Mouse (Mus musculus): ENCODE measurements around the gene Gabbr1. TPM values are rescaled to one million over a fixed set of nuclear protein-coding genes. Genes with fewer than 3 reads are reported as not detected.

Gene Gabbr1
- polyA plus RNA-seq, 1 experiment from 2014 or later: 6.2 TPM

DNA sequence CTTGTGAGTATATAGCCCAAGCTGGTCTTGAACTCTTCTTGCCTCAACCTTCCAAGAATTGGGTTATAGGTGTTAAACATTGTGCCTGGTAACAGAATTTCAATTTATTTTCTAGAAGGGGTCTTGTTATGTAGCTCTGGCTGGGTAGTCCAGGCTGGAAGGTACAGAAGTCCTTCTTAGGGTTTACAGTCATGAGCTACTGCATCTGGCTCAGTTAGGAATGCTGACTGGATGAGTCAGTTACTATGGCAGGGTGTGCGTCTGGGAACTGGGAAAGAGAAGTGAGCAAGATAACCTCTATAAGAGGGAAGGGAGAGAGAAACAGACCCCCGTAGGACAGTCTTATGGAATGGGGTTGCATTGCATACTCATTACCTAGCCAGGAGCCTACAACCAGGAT, 30.0 kb downstream of the Gabbr1 start:
- no peaks in the 10 kb centered on the region for H3K27me3 ChIP-seq (replicated peaks; ENCODE audit: insufficient read depth, low read length)
- DNase-seq (ENCODE audit: low spot score) (no peak), ATAC-seq (no peak)
- no peak for TF ChIP-seq CTCF (IDR thresholded peaks at IDR 0.05)
- no peaks in the 10 kb centered on the region; the same call in 1 of the 2 replicates for H3K4me1 ChIP-seq (ENCODE audit: insufficient read depth, low read depth, low read length)
- 0 out of 2 replicates have a peak, but pooled peaks cover 13% of the 10 kb centered on the region for H3K36me3 ChIP-seq (ENCODE audit: insufficient read depth, low read length)
- no peak overlapping the region for H3K27ac ChIP-seq (ENCODE audit: low read length)
- no peak overlapping the region for H3K4me3 ChIP-seq (ENCODE audit: low read depth, low read length)
- H3K4me2 ChIP-seq (replicated peaks; ENCODE audit: low read depth, low read length): no peak overlapping the region
- WGBS: 84% methylated on average over 2 of the region's 2 CpGs
- no peaks in the 10 kb centered on the region for H3K9me3 ChIP-seq (ENCODE audit: low read length)
- H3K9ac ChIP-seq (replicated peaks; ENCODE audit: low read depth): no peak overlapping the region

DNA sequence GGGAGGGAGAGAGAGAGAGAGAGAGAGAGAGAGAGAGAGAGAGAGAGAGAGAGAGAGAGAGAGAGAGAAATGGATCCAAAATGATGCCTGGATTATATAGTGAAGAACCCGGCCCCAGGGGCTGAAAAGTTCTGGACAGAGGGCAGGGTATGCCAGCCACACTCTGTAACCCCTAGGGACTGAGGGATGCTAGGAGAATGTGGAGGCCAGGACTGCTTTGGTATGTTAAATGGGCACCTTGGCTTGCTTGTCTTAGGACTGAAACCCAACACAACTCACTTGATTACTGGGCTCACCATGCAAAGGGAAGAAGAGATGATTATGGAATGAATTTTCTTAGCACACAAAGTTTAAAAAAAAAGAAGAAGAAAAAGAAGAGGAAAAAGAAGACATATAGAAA, 32.4 kb downstream of the Gabbr1 start:
- H3K9ac ChIP-seq (replicated peaks; ENCODE audit: low read depth): no peak overlapping the region
- H3K4me3 ChIP-seq (ENCODE audit: low read depth, low read length): no peak overlapping the region
- no peaks in the 10 kb centered on the region for H3K9me3 ChIP-seq (ENCODE audit: low read length)
- H3K27me3 ChIP-seq (replicated peaks; ENCODE audit: insufficient read depth, low read length): no peaks in the 10 kb centered on the region
- DNase-seq (ENCODE audit: low spot score): no peak
- ATAC-seq: no peak
- H3K4me1 ChIP-seq (ENCODE audit: insufficient read depth, low read depth, low read length): no peaks in the 10 kb centered on the region; the same call in 1 of the 2 replicates
- H3K4me2 ChIP-seq (replicated peaks; ENCODE audit: low read depth, low read length): no peak overlapping the region
- TF ChIP-seq EP300 (IDR thresholded peaks at IDR 0.05): no peak
- no peak for TF ChIP-seq CTCF (IDR thresholded peaks at IDR 0.05)
- 58% methylated on average over 1 of the region's 1 CpGs for WGBS
- no peak overlapping the region for H3K27ac ChIP-seq (ENCODE audit: low read length)
- no peaks in the 10 kb centered on the region for H3K36me3 ChIP-seq (ENCODE audit: insufficient read depth, low read length)

DNA sequence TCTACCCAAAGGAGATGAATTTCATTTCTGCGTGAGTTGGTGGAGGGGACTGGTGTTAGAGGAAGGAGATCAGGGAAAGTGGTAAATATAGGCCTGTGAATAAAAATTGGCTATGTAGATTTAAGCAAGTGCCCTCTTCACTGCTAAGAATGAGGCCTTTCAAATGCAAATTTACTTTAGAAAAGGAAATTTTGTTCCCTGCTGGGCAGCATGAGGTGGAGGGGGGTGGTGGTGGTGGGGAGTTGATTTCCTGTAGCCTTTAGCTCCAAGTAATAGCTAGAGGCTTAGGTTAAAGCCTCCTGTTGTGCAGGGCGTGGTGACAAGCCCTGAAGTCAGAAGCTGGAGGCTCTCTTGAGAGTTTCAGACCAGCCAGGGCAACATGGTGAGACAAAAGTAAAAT, 33.2 kb downstream of the Gabbr1 start:
- no peak overlapping the region for H3K9ac ChIP-seq (replicated peaks; ENCODE audit: low read depth)
- 30% methylated on average over 2 of the region's 2 CpGs for WGBS
- H3K36me3 ChIP-seq (ENCODE audit: insufficient read depth, low read length): no peaks in the 10 kb centered on the region
- DNase-seq (ENCODE audit: low spot score) (no peak), ATAC-seq (no peak)
- no peak for TF ChIP-seq EP300 (IDR thresholded peaks at IDR 0.05)
- no peaks in the 10 kb centered on the region for H3K9me3 ChIP-seq (ENCODE audit: low read length)
- H3K4me2 ChIP-seq (replicated peaks; ENCODE audit: low read depth, low read length): no peak overlapping the region
- H3K27me3 ChIP-seq (replicated peaks; ENCODE audit: insufficient read depth, low read length): no peaks in the 10 kb centered on the region
- H3K4me3 ChIP-seq (ENCODE audit: low read depth, low read length): no peak overlapping the region
- H3K4me1 ChIP-seq (ENCODE audit: insufficient read depth, low read depth, low read length): no peaks in the 10 kb centered on the region; the same call in 1 of the 2 replicates
- no peak overlapping the region for H3K27ac ChIP-seq (ENCODE audit: low read length)

DNA sequence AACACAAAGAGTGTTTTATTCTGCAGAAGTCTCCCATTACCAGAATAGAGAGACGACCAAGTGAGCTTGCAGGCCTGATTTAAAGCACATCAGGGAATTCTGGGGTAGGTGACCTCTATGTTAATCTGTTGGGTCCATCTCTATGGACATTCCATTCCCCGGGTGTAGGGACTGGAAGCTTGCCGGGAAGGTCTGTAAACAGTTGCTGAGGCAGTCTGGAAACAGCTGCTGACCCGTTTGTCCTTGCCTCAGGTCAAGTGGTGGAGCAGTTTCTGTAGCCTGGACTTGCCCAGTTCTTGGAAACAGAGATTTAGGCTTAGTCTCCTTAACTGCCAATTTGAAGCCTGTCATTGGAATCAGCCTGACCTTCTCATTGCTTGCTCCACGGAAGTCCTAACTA, 34.4 kb downstream of the Gabbr1 start:
- Histone ChIP-seq H3K4me1 (ENCODE audit: insufficient read depth, low read depth, low read length) (no peaks in the 10 kb centered on the region; the same call in 1 of the 2 replicates), H3K4me2 (replicated peaks; ENCODE audit: low read depth, low read length) (no peak overlapping the region), H3K9ac (replicated peaks; ENCODE audit: low read depth) (no peak overlapping the region), H3K4me3 (ENCODE audit: low read depth, low read length) (no peak overlapping the region), H3K36me3 (ENCODE audit: insufficient read depth, low read length) (no peaks in the 10 kb centered on the region), H3K27me3 (replicated peaks; ENCODE audit: insufficient read depth, low read length) (no peaks in the 10 kb centered on the region), H3K9me3 (ENCODE audit: low read length) (no peaks in the 10 kb centered on the region), H3K27ac (ENCODE audit: low read length) (no peak overlapping the region)
- no peak for TF ChIP-seq CTCF (IDR thresholded peaks at IDR 0.05)
- TF ChIP-seq EP300 (IDR thresholded peaks at IDR 0.05): no peak
- 12% methylated on average over 5 of the region's 5 CpGs for WGBS
- DNase-seq (ENCODE audit: low spot score) (peak; percentile 40), ATAC-seq (peak; percentile 60)

DNA sequence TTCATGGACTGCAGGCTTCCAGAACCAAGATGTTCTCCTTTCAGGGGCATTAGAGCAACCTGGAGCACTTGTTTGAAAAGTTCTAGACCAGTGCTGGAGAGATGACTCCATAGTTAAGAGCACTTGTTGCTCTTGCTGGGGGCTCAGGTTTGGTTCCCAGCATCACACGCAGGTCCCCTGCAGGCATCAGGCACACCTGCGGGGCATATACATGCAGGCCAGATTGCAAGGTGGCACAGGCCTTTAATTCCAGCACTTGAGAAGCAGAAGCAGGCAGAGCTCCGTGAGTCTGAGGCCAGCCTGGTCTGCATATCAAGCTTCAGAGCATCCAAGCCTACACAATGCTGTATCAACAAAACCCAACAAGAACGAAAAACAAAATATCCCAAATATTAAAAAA, 35.9 kb downstream of the Gabbr1 start:
- Histone ChIP-seq H3K4me3 (ENCODE audit: low read depth, low read length) (no peak overlapping the region), H3K9ac (replicated peaks; ENCODE audit: low read depth) (no peak overlapping the region), H3K4me2 (replicated peaks; ENCODE audit: low read depth, low read length) (no peak overlapping the region), H3K36me3 (ENCODE audit: insufficient read depth, low read length) (no peaks in the 10 kb centered on the region), H3K4me1 (ENCODE audit: insufficient read depth, low read depth, low read length) (no peaks in the 10 kb centered on the region; the same call in 1 of the 2 replicates), H3K9me3 (ENCODE audit: low read length) (no peaks in the 10 kb centered on the region), H3K27me3 (replicated peaks; ENCODE audit: insufficient read depth, low read length) (no peaks in the 10 kb centered on the region), H3K27ac (ENCODE audit: low read length) (no peak overlapping the region)
- TF ChIP-seq EP300 (IDR thresholded peaks at IDR 0.05) (no peak), CTCF (IDR thresholded peaks at IDR 0.05) (no peak)
- ATAC-seq: no peak
- 86% methylated on average over 4 of the region's 4 CpGs for WGBS
- DNase-seq (ENCODE audit: low spot score): no peak

DNA sequence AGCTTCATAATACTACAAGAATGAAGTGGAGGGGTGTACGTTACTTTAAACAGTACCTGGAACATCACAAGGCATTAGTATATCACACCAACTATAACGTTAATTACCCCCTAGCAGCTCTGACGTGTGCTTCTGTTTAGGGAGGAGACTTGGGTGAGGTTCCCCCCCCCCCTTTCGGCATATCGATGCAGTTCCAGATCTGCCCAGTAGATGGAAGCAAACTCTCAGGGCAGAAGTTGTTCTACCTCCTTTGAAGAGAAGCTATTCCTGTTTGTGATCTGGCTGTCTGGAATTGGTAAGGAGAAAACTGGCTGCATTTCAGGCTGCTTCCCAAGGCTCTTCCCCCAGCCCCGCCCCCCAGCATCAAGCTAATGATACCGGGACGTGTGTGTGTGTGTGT, 37.6 kb downstream of the Gabbr1 start:
- peak; percentile 95 for TF ChIP-seq CTCF (IDR thresholded peaks at IDR 0.05)
- no peak for TF ChIP-seq EP300 (IDR thresholded peaks at IDR 0.05)
- Histone ChIP-seq H3K36me3 (ENCODE audit: insufficient read depth, low read length) (no peaks in the 10 kb centered on the region), H3K9ac (replicated peaks; ENCODE audit: low read depth) (no peak overlapping the region), H3K4me2 (replicated peaks; ENCODE audit: low read depth, low read length) (no peak overlapping the region), H3K9me3 (ENCODE audit: low read length) (no peaks in the 10 kb centered on the region), H3K27me3 (replicated peaks; ENCODE audit: insufficient read depth, low read length) (no peaks in the 10 kb centered on the region), H3K27ac (ENCODE audit: low read length) (no peak overlapping the region), H3K4me1 (ENCODE audit: insufficient read depth, low read depth, low read length) (no peaks in the 10 kb centered on the region; the same call in 1 of the 2 replicates), H3K4me3 (ENCODE audit: low read depth, low read length) (no peak overlapping the region)
- peak; percentile 70 for ATAC-seq
- DNase-seq (ENCODE audit: low spot score): peak; percentile 92
- 5% methylated on average over 7 of the region's 8 CpGs for WGBS

DNA sequence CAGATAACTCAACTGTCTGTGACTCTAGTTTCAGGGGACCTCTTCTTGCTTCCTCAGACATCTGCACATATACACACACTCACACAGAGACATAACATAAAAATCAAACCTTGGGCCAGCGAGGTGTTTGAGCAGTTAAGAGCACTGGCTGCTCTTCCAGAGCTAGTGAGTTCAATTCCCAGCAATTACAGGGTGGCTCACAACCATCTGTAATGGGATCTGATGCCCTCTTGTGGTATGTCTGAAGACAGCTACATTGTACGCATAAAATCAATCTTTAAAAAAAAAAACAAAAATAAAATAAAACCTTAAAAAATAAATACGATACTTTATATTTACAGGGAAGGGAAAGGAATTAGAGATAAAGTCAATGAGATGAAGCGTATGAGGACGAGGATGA, 38.9 kb downstream of the Gabbr1 start:
- Histone ChIP-seq H3K36me3 (ENCODE audit: insufficient read depth, low read length) (no peaks in the 10 kb centered on the region), H3K27ac (ENCODE audit: low read length) (no peak overlapping the region), H3K4me3 (ENCODE audit: low read depth, low read length) (no peak overlapping the region), H3K4me2 (replicated peaks; ENCODE audit: low read depth, low read length) (no peak overlapping the region), H3K9ac (replicated peaks; ENCODE audit: low read depth) (no peak overlapping the region), H3K9me3 (ENCODE audit: low read length) (no peaks in the 10 kb centered on the region), H3K27me3 (replicated peaks; ENCODE audit: insufficient read depth, low read length) (no peaks in the 10 kb centered on the region), H3K4me1 (ENCODE audit: insufficient read depth, low read depth, low read length) (no peaks in the 10 kb centered on the region)
- TF ChIP-seq CTCF (IDR thresholded peaks at IDR 0.05): peak; percentile 42
- no peak for TF ChIP-seq EP300 (IDR thresholded peaks at IDR 0.05)
- ATAC-seq (no peak), DNase-seq (ENCODE audit: low spot score) (no peak)
- 62% methylated on average over 5 of the region's 5 CpGs for WGBS
